Mouse (Mus musculus) forebrain, embryonic 15.5 days (tissue): ENCODE data around the gene Cyb5r3. TPM values are rescaled to one million over a fixed set of nuclear protein-coding genes. Genes with fewer than 3 reads are reported as not detected.

Source experiments
- ATAC-seq: fragments of 200-750 bp; cut with Nextera tagmentation; replicated peaks from 2 replicates; pipeline ENCODE4 v1.8.0; 2017; ENCODE audit warnings: mild to moderate bottlenecking, moderate TSS enrichment, moderate library complexity
- H3K27ac ChIP-seq: fragments of 300-500 bp; sonication (generic); replicated peaks from 2 replicates; pipeline ENCODE4 v1.5.1; 2015; ENCODE audit warnings: mild to moderate bottlenecking, inconsistent platforms
- H3K27me3 ChIP-seq: fragments of 300-500 bp; sonication (generic); 2 replicates; pipeline ENCODE4 v1.6.1; 2015; ENCODE audit warnings: inconsistent platforms
- H3K36me3 ChIP-seq: fragments of 300-500 bp; sonication (generic); 2 replicates; pipeline ENCODE4 v1.6.1; 2015; ENCODE audit warnings: mild to moderate bottlenecking, inconsistent platforms
- H3K4me1 ChIP-seq: fragments of 300-500 bp; sonication (generic); 2 replicates; pipeline ENCODE4 v1.6.1; 2015; ENCODE audit warnings: inconsistent platforms
- H3K4me2 ChIP-seq: fragments of 300-500 bp; sonication (generic); replicated peaks from 2 replicates; pipeline ENCODE4 v1.6.1; 2015; ENCODE audit warnings: mild to moderate bottlenecking, inconsistent platforms
- H3K4me3 ChIP-seq: fragments of 300-500 bp; sonication (generic); 2 replicates; pipeline ENCODE4 v1.5.1; 2015; ENCODE audit warnings: mild to moderate bottlenecking, inconsistent platforms
- H3K9ac ChIP-seq: fragments of 300-500 bp; sonication (generic); replicated peaks from 2 replicates; pipeline ENCODE4 v1.6.1; 2015; ENCODE audit warnings: mild to moderate bottlenecking, inconsistent platforms
- H3K9me3 ChIP-seq: fragments of 300-500 bp; sonication (generic); 2 replicates; pipeline ENCODE4 v1.6.1; 2016; ENCODE audit warnings: inconsistent platforms
- WGBS: fragments of 180-500 bp; shearing (Covaris S2); methylation state at CpG from one replicate; pipeline ENCODE4 v1.1.7; 2015; ENCODE audit warnings: mixed read lengths; 5-methylcytosine and 5-hydroxymethylcytosine counted together
- polyA plus RNA-seq: library from polyadenylated mRNA; unstranded; fragments of >200 nt; fragmentation: Nextera tagmentation; extraction: Ambion mirVana; gene quantifications from 2 replicates; pipeline ENCODE4 v1.2.1, GENCODE M21; 2015

The Cyb5r3 gene
- 85.3 and 92.8 TPM in 2 replicates for polyA plus RNA-seq

- Histone ChIP-seq H3K4me3 (peak within 1 kb of the TSS; percentile 81), H3K27me3 (no peaks in the 10 kb centered on the region), H3K4me2 (peak within 1 kb of the TSS; percentile 83), H3K36me3 (no peaks in the 10 kb centered on the region), H3K27ac (peak within 1 kb of the TSS; percentile 84), H3K9me3 (no peaks in the 10 kb centered on the region), H3K9ac (peak within 1 kb of the TSS; percentile 82), H3K4me1 (peaks cover 24% of the 10 kb centered on the region)
- peak; percentile 51 for ATAC-seq
- WGBS: 38% methylated on average over 28 of the region's 28 CpGs
Measured at GRCm38 (mm10) chr15:83172492-83173429, at the start of gene Cyb5r3. TSS of gene Cyb5r3 (minus strand) at chr15:83172592.

- ATAC-seq: no peak
- WGBS: 85% methylated on average over 4 of the region's 4 CpGs
- H3K27me3 ChIP-seq: no peaks in the 10 kb centered on the region
- no peaks in the 10 kb centered on the region for H3K36me3 ChIP-seq
- no peak overlapping the region for H3K27ac ChIP-seq
- no peaks in the 10 kb centered on the region for H3K9me3 ChIP-seq
- H3K4me3 ChIP-seq: no peak overlapping the region
- no peak overlapping the region for H3K9ac ChIP-seq
- H3K4me2 ChIP-seq: no peak overlapping the region
- peaks cover 5% of the 10 kb centered on the region; the same call in 1 of the 2 replicates for H3K4me1 ChIP-seq
Measured at GRCm38 (mm10) chr15:83221721-83222120, 49.3 kb upstream of the Cyb5r3 start.

- 0 out of 2 replicates have a peak, but pooled peaks cover 5% of the 10 kb centered on the region for H3K4me1 ChIP-seq
- no peaks in the 10 kb centered on the region for H3K9me3 ChIP-seq
- H3K27me3 ChIP-seq: no peaks in the 10 kb centered on the region
- H3K4me2 ChIP-seq: no peak overlapping the region
- H3K9ac ChIP-seq: no peak overlapping the region
- no peak overlapping the region for H3K4me3 ChIP-seq
- no peak overlapping the region for H3K27ac ChIP-seq
- ATAC-seq: no peak
- WGBS: 61% methylated on average over 9 of the region's 9 CpGs
- H3K36me3 ChIP-seq: no peaks in the 10 kb centered on the region
Measured at GRCm38 (mm10) chr15:83220368-83221013, 48.1 kb upstream of the Cyb5r3 start.

- no peak for ATAC-seq
- Histone ChIP-seq H3K27ac (no peak overlapping the region), H3K9ac (no peak overlapping the region), H3K36me3 (no peaks in the 10 kb centered on the region), H3K27me3 (no peaks in the 10 kb centered on the region), H3K4me1 (no peaks in the 10 kb centered on the region), H3K4me3 (no peak overlapping the region), H3K4me2 (no peak overlapping the region), H3K9me3 (no peaks in the 10 kb centered on the region)
- WGBS: 48% methylated on average over 5 of the region's 5 CpGs
Measured at GRCm38 (mm10) chr15:83215322-83216216, 43.2 kb upstream of the Cyb5r3 start.

GRCm38 (mm10) chr15:83210229-83210628 is 37.8 kb upstream of the Cyb5r3 start:
- H3K9ac ChIP-seq: no peak overlapping the region
- no peaks in the 10 kb centered on the region for H3K9me3 ChIP-seq
- H3K27ac ChIP-seq: no peak overlapping the region
- 18% methylated on average over 11 of the region's 11 CpGs for WGBS
- no peak for ATAC-seq
- H3K4me2 ChIP-seq: peak overlapping the region; percentile 43
- H3K4me1 ChIP-seq: no peaks in the 10 kb centered on the region
- peak overlapping the region; percentile 22 for H3K4me3 ChIP-seq
- no peaks in the 10 kb centered on the region for H3K36me3 ChIP-seq
- H3K27me3 ChIP-seq: no peaks in the 10 kb centered on the region

- H3K36me3 ChIP-seq: no peaks in the 10 kb centered on the region
- peak overlapping the region; percentile 43 for H3K4me2 ChIP-seq
- no peaks in the 10 kb centered on the region for H3K27me3 ChIP-seq
- no peak overlapping the region for H3K27ac ChIP-seq
- no peaks in the 10 kb centered on the region for H3K9me3 ChIP-seq
- H3K9ac ChIP-seq: no peak overlapping the region
- ATAC-seq: no peak
- peak overlapping the region; percentile 22 for H3K4me3 ChIP-seq
- WGBS: 21% methylated on average over 10 of the region's 10 CpGs
- H3K4me1 ChIP-seq: no peaks in the 10 kb centered on the region
Measured at GRCm38 (mm10) chr15:83209719-83210118, 37.3 kb upstream of the Cyb5r3 start.

GRCm38 (mm10) chr15:83209092-83209695 is 36.8 kb upstream of the Cyb5r3 start:
- Histone ChIP-seq H3K9me3 (no peaks in the 10 kb centered on the region), H3K27me3 (no peaks in the 10 kb centered on the region), H3K4me1 (no peaks in the 10 kb centered on the region), H3K9ac (no peak overlapping the region), H3K4me3 (0 out of 2 replicates have a peak overlapping the region, but pooled peaks have one; percentile 22), H3K27ac (no peak overlapping the region), H3K36me3 (no peaks in the 10 kb centered on the region), H3K4me2 (peak overlapping the region; percentile 43)
- 35% methylated on average over 4 of the region's 4 CpGs for WGBS
- ATAC-seq: no peak

GRCm38 (mm10) chr15:83204731-83205451 is 32.5 kb upstream of the Cyb5r3 start:
- no peak overlapping the region for H3K9ac ChIP-seq
- no peaks in the 10 kb centered on the region for H3K9me3 ChIP-seq
- no peak overlapping the region for H3K27ac ChIP-seq
- H3K4me1 ChIP-seq: no peaks in the 10 kb centered on the region
- H3K4me2 ChIP-seq: 0 out of 2 replicates have a peak overlapping the region, but pooled peaks have one; percentile 16
- H3K36me3 ChIP-seq: no peaks in the 10 kb centered on the region
- 0 out of 2 replicates have a peak overlapping the region, but pooled peaks have one; percentile 15 for H3K4me3 ChIP-seq
- no peaks in the 10 kb centered on the region for H3K27me3 ChIP-seq
- 47% methylated on average over 9 of the region's 10 CpGs for WGBS
- no peak for ATAC-seq

GRCm38 (mm10) chr15:83202412-83202811 is 30.0 kb upstream of the Cyb5r3 start:
- H3K4me2 ChIP-seq: no peak overlapping the region
- H3K4me3 ChIP-seq: no peak overlapping the region
- no peaks in the 10 kb centered on the region for H3K9me3 ChIP-seq
- no peak overlapping the region for H3K9ac ChIP-seq
- 61% methylated on average over 4 of the region's 4 CpGs for WGBS
- no peak overlapping the region for H3K27ac ChIP-seq
- ATAC-seq: no peak
- H3K36me3 ChIP-seq: no peaks in the 10 kb centered on the region
- no peaks in the 10 kb centered on the region for H3K4me1 ChIP-seq
- no peaks in the 10 kb centered on the region for H3K27me3 ChIP-seq

GRCm38 (mm10) chr15:83193413-83193812 is 21.0 kb upstream of the Cyb5r3 start:
- Histone ChIP-seq H3K36me3 (no peaks in the 10 kb centered on the region), H3K9me3 (no peaks in the 10 kb centered on the region), H3K4me3 (no peak overlapping the region), H3K4me2 (no peak overlapping the region), H3K27ac (no peak overlapping the region), H3K27me3 (no peaks in the 10 kb centered on the region), H3K9ac (no peak overlapping the region), H3K4me1 (no peaks in the 10 kb centered on the region)
- ATAC-seq: no peak
- WGBS: 96% methylated on average over 4 of the region's 4 CpGs

- 73% methylated on average over 5 of the region's 5 CpGs for WGBS
- no peak for ATAC-seq
Measured at GRCm38 (mm10) chr15:83182351-83182750, 10.0 kb upstream of the Cyb5r3 start.

More at GRCm38 (mm10) chr15:83182351-83182750, 10.0 kb upstream of the Cyb5r3 start:
- H3K9me3 ChIP-seq: no peaks in the 10 kb centered on the region
- no peaks in the 10 kb centered on the region for H3K27me3 ChIP-seq
- H3K4me1 ChIP-seq: no peaks in the 10 kb centered on the region
- no peaks in the 10 kb centered on the region for H3K36me3 ChIP-seq
- no peak overlapping the region for H3K9ac ChIP-seq
- no peak overlapping the region for H3K27ac ChIP-seq
- no peak overlapping the region for H3K4me2 ChIP-seq
- no peak overlapping the region for H3K4me3 ChIP-seq
